Mouse (Mus musculus): ENCODE results near the gene Dpp4.

Gene Dpp4

GRCm38 (mm10) chr2:62412081-62412821 is at the start of gene Dpp4:
Gene Dpp4 (minus strand): TSS chr2:62412231.
- no peak for DNase-seq (ENCODE audit: extremely low spot score, low read depth, low spot score)

DNA sequence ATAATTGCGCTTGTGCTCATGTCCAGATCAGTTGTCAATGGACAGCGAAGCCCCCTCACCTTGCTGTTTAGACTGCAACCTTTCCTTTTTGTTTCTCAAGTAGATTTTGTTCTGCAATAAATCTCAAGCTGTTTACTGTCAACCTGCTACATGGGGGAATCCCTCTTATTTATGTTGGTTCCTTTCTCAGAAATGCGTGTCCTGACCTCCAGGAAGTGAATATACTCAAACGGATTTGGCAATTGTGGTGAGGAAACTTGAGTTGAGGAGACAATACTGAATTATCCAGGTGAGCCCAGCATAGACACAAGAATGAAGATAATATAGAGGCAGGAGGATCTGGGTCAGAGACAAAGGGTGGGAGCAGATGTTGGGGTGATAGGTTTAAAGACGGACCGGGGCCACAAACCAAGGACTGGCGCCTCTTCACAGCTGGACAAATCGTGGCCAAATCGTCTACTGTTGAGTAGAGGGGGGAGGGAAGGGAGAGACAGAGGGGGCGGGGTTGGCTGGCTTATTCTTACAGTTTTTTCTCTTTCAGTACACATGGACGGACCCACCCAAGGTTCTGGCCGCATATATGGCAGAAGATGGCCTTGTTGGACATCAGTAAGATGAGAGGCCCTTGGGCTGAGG is 48.9 kb upstream of the Dpp4 start:
- no peak for DNase-seq (ENCODE audit: extremely low spot score, low read depth, low spot score)

DNA sequence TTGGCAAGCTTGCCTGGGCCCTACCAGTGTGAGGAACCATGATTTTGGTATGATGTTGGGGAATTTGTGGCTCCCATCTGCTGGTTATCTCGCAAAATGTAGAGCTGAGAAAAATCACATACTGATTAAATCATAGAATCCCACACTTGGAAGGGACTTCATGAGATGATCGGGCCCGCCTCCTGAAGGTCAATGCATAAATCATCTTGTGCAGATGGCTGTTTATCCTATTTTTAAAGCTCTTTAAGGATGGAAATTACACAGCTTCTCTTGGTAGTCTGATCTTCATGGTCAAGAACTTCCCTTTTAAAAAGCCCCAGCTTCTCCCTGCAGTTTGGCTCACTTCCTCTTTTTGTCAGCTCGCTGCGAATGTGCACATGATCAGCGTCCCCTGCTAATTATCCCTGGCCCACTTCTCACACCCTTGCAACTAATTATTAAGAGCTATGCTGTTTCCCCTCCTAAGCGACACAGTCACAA is 48.2 kb upstream of the Dpp4 start:
- no peak for DNase-seq (ENCODE audit: extremely low spot score, low read depth, low spot score)

- DNase-seq (ENCODE audit: extremely low spot score, low read depth, low spot score) = no peak
Observed at GRCm38 (mm10) chr2:62459241-62460174, 47.5 kb upstream of the Dpp4 start.

DNA sequence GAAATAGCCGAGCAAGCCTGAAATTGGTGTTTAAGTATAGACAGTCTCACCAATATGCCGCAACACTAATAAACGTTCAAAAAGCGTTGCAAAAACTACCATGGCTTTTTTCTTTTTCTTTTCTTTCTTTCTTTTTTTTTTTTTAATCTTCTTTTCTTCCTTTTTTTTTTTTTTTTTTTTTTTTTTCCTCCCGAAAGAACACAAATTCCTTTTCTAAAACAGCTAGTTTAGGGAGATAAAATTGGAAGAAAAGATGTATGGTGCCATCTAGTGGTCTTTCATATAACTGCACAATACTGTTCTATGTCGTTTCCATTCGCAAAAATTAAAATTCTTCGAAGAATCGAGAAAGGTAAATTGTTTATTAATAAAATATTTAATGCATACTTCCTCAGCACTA is 46.0 kb upstream of the Dpp4 start:
- peak; percentile 31 for DNase-seq (ENCODE audit: extremely low spot score, low read depth, low spot score)

GRCm38 (mm10) chr2:62454991-62455390 is 43.0 kb upstream of the Dpp4 start:
- no peak for DNase-seq (ENCODE audit: extremely low spot score, low read depth, low spot score)

DNA sequence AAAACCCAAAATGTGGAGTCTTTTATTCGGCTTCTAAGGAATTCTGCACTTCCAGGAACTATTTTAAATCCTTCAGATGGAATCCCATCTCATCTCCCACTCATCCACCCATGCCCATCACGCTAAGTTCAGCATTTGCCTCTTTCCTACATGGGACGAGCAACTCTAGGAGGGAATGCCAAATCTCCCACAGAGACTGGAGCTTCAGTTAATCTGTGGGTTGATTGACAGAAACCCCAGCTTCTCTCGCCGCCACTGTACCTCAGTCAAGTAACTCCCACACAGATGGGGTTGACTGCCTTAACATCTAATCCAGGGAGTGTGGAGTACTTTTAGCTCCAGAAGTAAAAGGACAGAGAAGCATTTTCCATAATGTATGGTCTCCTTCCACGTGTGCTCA is 42.0 kb upstream of the Dpp4 start:
- DNase-seq (ENCODE audit: extremely low spot score, low read depth, low spot score) = no peak

- no peak for DNase-seq (ENCODE audit: extremely low spot score, low read depth, low spot score)
Observed at GRCm38 (mm10) chr2:62450364-62450763, 38.3 kb upstream of the Dpp4 start.

- no peak for DNase-seq (ENCODE audit: extremely low spot score, low read depth, low spot score)
Observed at GRCm38 (mm10) chr2:62449692-62450346, 37.8 kb upstream of the Dpp4 start.

- DNase-seq (ENCODE audit: extremely low spot score, low read depth, low spot score) = no peak
Observed at GRCm38 (mm10) chr2:62440802-62441544, 28.9 kb upstream of the Dpp4 start.

DNA sequence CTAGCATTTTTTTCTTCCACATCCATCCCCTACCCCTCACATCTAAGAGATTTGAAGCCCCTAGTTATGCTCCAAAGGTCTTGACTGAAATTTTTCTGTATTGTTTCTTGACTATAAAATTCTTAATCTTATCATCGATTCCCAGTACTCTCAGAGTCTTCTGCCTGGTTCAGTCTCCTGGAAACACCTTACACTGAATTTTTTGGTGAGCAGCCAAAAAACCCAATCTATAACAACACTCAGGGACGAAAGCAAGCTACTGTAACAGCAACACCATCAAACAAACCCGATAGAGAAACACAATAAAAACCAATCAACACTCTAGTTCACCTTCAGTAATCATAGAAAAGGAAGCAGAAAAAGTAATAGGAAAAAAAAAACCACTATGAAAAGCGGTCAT is 28.1 kb upstream of the Dpp4 start:
- DNase-seq (ENCODE audit: extremely low spot score, low read depth, low spot score) = no peak

- no peak for DNase-seq (ENCODE audit: extremely low spot score, low read depth, low spot score)
Observed at GRCm38 (mm10) chr2:62431245-62431795, 19.3 kb upstream of the Dpp4 start.

GRCm38 (mm10) chr2:62425941-62426340 is 13.9 kb upstream of the Dpp4 start:
- no peak for DNase-seq (ENCODE audit: extremely low spot score, low read depth, low spot score)

DNA sequence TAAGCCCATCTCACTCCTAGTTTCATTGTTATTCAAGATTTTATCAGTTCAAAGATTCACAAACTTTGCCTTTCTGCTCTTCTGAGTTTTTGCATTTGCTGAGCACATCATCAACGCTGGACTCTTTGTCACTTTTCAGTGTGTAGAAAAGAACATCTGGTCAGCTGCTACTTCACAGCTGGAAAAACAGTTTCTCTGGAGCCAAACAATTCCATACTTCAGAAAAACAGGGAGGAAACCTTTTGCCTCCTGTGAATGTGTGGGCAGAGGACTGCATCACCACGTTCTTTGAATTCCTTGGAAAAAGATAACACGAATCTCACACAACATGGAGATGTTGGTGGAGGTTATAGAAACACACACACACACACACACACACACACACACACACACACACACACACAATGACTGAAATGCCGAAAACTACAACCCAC is 11.3 kb upstream of the Dpp4 start:
- no peak for DNase-seq (ENCODE audit: extremely low spot score, low read depth, low spot score)

DNA sequence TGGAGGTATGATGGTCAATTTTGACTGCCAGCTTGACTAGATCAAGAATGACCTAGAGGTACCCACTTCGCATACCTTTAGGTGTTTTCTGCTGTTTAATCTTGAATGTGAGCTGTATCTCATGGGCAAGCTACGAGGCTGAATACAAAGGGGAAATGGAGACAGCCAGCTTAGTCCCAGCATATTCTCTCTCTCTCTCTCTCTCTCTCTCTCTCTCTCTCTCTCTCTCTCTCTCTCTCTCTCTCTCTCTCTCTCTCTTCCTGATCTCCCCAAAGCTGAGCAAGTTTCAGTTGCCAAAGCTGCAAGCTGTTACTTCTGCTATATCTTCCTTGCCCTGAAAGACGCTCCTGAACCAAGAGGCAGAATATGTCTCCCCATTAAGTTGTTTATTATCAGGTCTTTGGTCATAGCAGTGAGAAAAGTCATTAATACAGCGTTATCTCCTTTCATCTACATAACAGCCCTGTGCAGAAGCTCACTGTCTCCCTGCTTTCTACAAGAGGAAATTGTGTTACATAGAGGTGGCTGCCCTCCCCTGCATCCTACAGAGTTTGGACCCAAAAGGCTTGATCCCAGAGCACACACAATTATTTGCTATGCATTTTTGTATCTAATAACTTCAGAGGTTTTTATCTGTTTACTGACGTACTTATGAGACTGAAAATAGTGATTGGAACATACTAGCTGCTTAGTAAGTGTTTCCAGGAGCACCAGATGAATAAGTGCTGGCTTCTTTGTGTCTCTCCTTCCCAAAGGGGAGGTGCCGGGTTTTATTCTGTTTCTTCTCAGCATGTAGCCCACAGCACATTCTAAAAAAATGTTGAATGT is 10.7 kb upstream of the Dpp4 start:
- no peak for DNase-seq (ENCODE audit: extremely low spot score, low read depth, low spot score)

DNA sequence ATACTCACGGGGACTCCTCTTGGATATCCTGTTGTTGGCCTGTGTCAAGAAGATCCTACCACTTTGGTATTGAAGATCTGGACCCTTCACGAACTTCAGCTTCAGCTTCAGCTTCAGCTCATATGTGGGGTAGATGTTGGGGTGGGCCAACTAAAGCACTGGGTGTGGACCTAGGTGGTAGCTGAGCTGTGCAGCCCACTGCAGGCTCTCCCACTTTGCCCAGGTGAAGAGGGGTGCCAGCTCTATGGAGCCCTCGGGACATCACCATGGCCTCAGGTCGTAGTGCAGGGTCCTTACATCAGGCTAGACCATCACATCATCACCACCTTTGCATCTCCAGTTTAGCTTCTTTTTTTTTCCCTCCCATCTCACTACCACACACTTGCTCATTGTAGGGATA is 9.2 kb upstream of the Dpp4 start:
- no peak for DNase-seq (ENCODE audit: extremely low spot score, low read depth, low spot score)

DNA sequence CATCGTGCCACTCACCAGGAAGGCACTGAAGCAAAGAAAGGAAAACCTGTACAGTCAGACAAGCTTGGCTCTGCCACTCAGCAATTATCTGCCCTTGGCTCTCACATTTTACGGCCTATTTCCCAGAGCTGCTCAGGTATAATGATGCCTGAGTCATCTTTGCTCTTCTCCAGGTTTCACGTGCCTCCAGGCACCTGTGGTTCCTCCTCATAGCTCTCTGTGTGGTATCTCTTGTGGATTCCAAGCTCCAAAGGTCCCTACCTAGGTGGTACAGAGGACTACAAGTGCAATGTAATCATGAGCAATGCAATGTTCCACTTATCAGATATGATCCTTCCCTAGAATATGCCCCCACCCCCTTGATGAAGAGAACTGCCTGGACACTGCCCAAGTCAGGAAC is 8.0 kb upstream of the Dpp4 start:
- no peak for DNase-seq (ENCODE audit: extremely low spot score, low read depth, low spot score)

DNA sequence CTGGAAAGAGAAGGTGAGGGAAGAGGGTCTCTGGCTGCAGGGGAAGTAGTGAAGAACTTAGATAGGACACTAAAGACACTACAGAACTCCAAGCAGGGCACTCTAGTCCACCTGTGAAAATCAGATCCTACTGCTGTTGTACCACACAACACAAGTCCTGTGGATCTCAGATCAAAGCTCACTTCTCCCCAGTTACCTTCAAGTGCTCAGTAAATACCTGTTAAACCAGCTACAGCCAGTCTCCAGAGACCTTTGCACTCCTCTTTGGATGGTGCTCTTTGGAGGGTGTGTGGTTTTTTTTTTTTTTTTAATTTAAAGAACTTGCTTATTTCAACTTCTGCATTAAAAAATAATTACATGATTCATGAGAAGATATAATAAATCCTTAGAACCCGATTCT is 5.2 kb upstream of the Dpp4 start:
- DNase-seq (ENCODE audit: extremely low spot score, low read depth, low spot score) = no peak
